ENCODE assay signal across 39 mouse cellular contexts in the genomic region with DNA sequence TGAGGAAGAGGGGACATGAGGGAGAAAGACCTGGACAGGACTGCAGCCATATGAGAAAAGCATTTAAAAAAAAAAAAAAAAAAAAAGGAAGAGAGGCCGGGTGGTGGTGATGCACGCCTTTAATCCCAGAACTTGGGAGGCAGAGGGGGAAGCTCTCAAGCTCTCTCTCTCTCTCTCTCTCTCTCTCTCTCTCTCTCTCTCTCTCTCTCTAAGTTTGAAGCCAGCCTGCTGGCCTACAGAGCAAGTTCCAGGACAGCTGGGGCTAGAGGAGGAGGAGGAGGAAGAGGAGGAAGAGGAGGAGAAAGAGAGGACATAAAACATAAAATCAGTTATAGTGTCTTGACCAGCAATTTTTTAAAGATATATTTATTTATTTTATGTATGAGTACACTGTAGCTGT. TPM values are rescaled to one million over a fixed set of nuclear protein-coding genes. Genes with fewer than 3 reads are reported as not detected.
"Had no signal": no experiment of that assay in that cellular context is flagged by ENCODE, and none has a peak within 500 bp of the region (broad histone marks: within the 10 kb centered on the region; RNA-seq: fewer than 3 reads in every experiment).

No protein-coding gene starts in this region.

- H3K4me2 ChIP-seq: heart, embryonic 11.5 days; heart, embryonic 12.5 days; heart, embryonic 13.5 days; heart, embryonic 15.5 days; hindbrain, embryonic 12.5 days; hindbrain, embryonic 13.5 days; hindbrain, embryonic 14.5 days; hindbrain, embryonic 15.5 days; intestine, embryonic 15.5 days; kidney, embryonic 15.5 days had no signal

- H3K36me3 ChIP-seq: heart, embryonic 10.5 days; heart, embryonic 12.5 days; heart, embryonic 13.5 days; heart, embryonic 15.5 days; hindbrain, embryonic 10.5 days; hindbrain, embryonic 12.5 days; hindbrain, embryonic 13.5 days; hindbrain, embryonic 15.5 days; intestine, embryonic 15.5 days; kidney, embryonic 15.5 days had no signal

- H3K4me3 ChIP-seq: heart, embryonic 10.5 days; heart, embryonic 12.5 days; heart, embryonic 13.5 days; heart, embryonic 15.5 days; hindbrain, embryonic 10.5 days; hindbrain, embryonic 12.5 days; hindbrain, embryonic 13.5 days; hindbrain, embryonic 15.5 days; intestine, embryonic 15.5 days; kidney, embryonic 15.5 days; layer of hippocampus, adult 2 months; left cerebral cortex, adult 2 months had no signal

- H3K27ac ChIP-seq: heart, embryonic 10.5 days; heart, embryonic 13.5 days; heart, embryonic 15.5 days; hindbrain, embryonic 10.5 days; hindbrain, embryonic 12.5 days; hindbrain, embryonic 13.5 days; hindbrain, embryonic 14.5 days; hindbrain, embryonic 15.5 days; hindbrain, postnatal 0 days; intestine, embryonic 15.5 days; kidney, embryonic 15.5 days; kidney, postnatal 0 days; layer of hippocampus, adult 2 months; left cerebral cortex, adult 2 months had no signal

- ATAC-seq: hindbrain, postnatal 0 days; inflammation-experienced regulatory T-cells, adult 6 months; intestine, embryonic 15.5 days; intestine, embryonic 16.5 days; intestine, postnatal 0 days had no signal

- DNase-seq: heart, postnatal 10 days; heart, postnatal 14 days; heart, postnatal 36 days; heart, postnatal 4 days; kidney, adult 11 months; kidney, adult 18-20 months; kidney, adult 2 months; kidney, adult 8-10 months; kidney, adult 9 months; kidney, postnatal 10 days; kidney, postnatal 14 days; kidney, postnatal 25 days; kidney, postnatal 36 days; kidney, postnatal 4 days; layer of hippocampus, adult 9-11 months; layer of hippocampus, postnatal 36 days had no signal

- H3K9me3 ChIP-seq: heart, embryonic 10.5 days; heart, embryonic 12.5 days; heart, embryonic 15.5 days; hindbrain, embryonic 12.5 days; hindbrain, embryonic 13.5 days; hindbrain, embryonic 15.5 days; intestine, embryonic 15.5 days had no signal

- H3K9ac ChIP-seq: heart, embryonic 12.5 days; heart, embryonic 13.5 days; heart, embryonic 15.5 days; hindbrain, embryonic 12.5 days; hindbrain, embryonic 13.5 days; hindbrain, embryonic 14.5 days; hindbrain, embryonic 15.5 days; intestine, embryonic 15.5 days; kidney, embryonic 15.5 days had no signal

- H3K4me1 ChIP-seq: heart, embryonic 12.5 days; heart, embryonic 13.5 days; hindbrain, embryonic 13.5 days; intestine, embryonic 15.5 days had no signal

- H3K27me3 ChIP-seq: heart, embryonic 12.5 days; heart, embryonic 13.5 days; heart, embryonic 15.5 days; hindbrain, embryonic 12.5 days; hindbrain, embryonic 13.5 days; hindbrain, embryonic 15.5 days; intestine, embryonic 15.5 days; kidney, embryonic 15.5 days had no signal

RNA-seq across cellular contexts. Expression of a gene that starts 22.2 kb away (rescaled TPM):
- total RNA-seq: hematopoietic stem cell, adult 5-6 weeks; hindbrain, postnatal 0 days had no signal
- polyA plus RNA-seq: heart, embryonic 10.5 days; heart, embryonic 11.5 days; heart, embryonic 12.5 days; heart, embryonic 13.5 days; heart, embryonic 14.5 days; heart, embryonic 15.5 days; hindbrain, embryonic 10.5 days; hindbrain, embryonic 11.5 days; hindbrain, embryonic 12.5 days; inflammation-experienced regulatory T-cells, adult 6 months; intestine, embryonic 14.5 days; intestine, embryonic 15.5 days; intestine, postnatal 0 days had no signal
